Mouse (Mus musculus): ENCODE results near the gene Cacna1c.

DNA sequence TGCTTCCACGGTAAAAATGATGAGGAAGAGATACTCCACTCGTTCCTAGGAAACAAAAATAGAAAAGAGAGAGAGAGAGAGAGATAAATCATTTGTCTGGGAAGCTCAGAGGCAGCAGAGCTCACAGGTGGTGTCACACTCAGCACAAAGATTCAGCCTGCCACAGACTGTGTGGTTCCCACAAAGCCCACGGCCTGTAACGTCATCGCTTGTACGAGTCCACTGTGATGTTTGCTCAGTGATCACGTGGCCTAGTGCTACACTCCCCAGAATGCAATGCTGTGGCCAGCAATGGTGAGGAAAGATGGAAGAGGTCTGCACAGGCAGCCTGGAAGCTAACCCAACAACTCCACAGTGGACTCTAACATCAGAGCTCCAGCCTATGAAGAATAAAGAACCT is 415.9 kb downstream of the Cacna1c start:
- no peak for TF ChIP-seq POLR2A (IDR thresholded peaks at IDR 0.05; ENCODE audit: insufficient read length, low read depth)
- TF ChIP-seq TCF12 (IDR thresholded peaks at IDR 0.05; ENCODE audit: insufficient read depth, poor library complexity, severe bottlenecking), result no peak
- no peak for TF ChIP-seq USF1 (IDR thresholded peaks at IDR 0.05; ENCODE audit: low read depth)
- no peak for TF ChIP-seq MYOG (IDR thresholded peaks at IDR 0.05; ENCODE audit: control insufficient read depth in 1 of 3, insufficient read depth in 1 of 3, insufficient read length in 2 of 3, low read depth in 2 of 3)

All from myocyte (in vitro differentiated cells).